Mouse (Mus musculus) heart, postnatal 0 days (tissue): ENCODE results near the gene Cdh22. TPM values are rescaled to one million over a fixed set of nuclear protein-coding genes. Genes with fewer than 3 reads are reported as not detected.

ENCODE experiments used
- ATAC-seq: fragments of 200-750 bp; cut with Nextera tagmentation; 2 replicates; pipeline ENCODE4 v1.8.0; 2017; ENCODE audit warnings: low read depth, moderate number of reproducible peaks, moderate library complexity; ENCODE audit not compliant: insufficient read depth
- DNase-seq: peaks from one replicate; pipeline ENCODE4 v3.0.0-alpha.2; 2016; ENCODE audit warnings: low spot score
- H3K27ac ChIP-seq: fragments of 300-500 bp; sonication (generic); 2 replicates; pipeline ENCODE4 v1.5.1; 2014; ENCODE audit warnings: low read depth, mild to moderate bottlenecking
- H3K27me3 ChIP-seq: fragments of 300-500 bp; sonication (generic); 2 replicates; pipeline ENCODE4 v1.6.1; 2014; ENCODE audit warnings: low read length, mixed read lengths; ENCODE audit not compliant: control insufficient read depth, insufficient read depth
- H3K36me3 ChIP-seq: fragments of 300-500 bp; sonication (generic); replicated peaks from 2 replicates; pipeline ENCODE4 v1.6.1; 2014; ENCODE audit warnings: low read length, mixed read lengths; ENCODE audit not compliant: control insufficient read depth, insufficient read depth
- H3K4me1 ChIP-seq: fragments of 300-500 bp; sonication (generic); 2 replicates; pipeline ENCODE4 v1.6.1; 2014; ENCODE audit warnings: antibody characterized with exemption; ENCODE audit not compliant: control insufficient read depth, insufficient read depth
- H3K4me2 ChIP-seq: fragments of 300-500 bp; sonication (generic); 2 replicates; pipeline ENCODE4 v1.6.1; 2014; ENCODE audit warnings: low read depth, mild to moderate bottlenecking, low read length, moderate library complexity
- H3K4me3 ChIP-seq: fragments of 300-500 bp; sonication (generic); 2 replicates; pipeline ENCODE4 v1.5.1; 2014; ENCODE audit warnings: low read depth, low read length
- H3K9ac ChIP-seq: fragments of 300-500 bp; sonication (generic); replicated peaks from 2 replicates; pipeline ENCODE4 v1.6.1; 2014; ENCODE audit warnings: low read depth, low read length, mixed read lengths
- H3K9me3 ChIP-seq: fragments of 300-500 bp; sonication (generic); replicated peaks from 2 replicates; pipeline ENCODE4 v1.6.1; 2016; ENCODE audit warnings: low read length; ENCODE audit not compliant: control insufficient read depth
- CTCF ChIP-seq: IDR thresholded peaks from 2 replicates; pipeline ENCODE4 v1.5.1; 2016; ENCODE audit warnings: antibody characterized with exemption, control low read depth, low read depth
- WGBS: fragments of 180-500 bp; shearing (Covaris S2); extraction: QIAGEN DNeasy Blood & Tissue Kit; methylation state at CpG from one replicate; pipeline ENCODE4 v1.1.7; 2014; 5-methylcytosine and 5-hydroxymethylcytosine counted together
- polyA plus RNA-seq: library from polyadenylated mRNA; unstranded; fragments of >200 nt; fragmentation: Nextera tagmentation; extraction: Ambion mirVana; gene quantifications from 2 replicates; pipeline ENCODE4 v1.2.1, GENCODE M21; 2015
- total RNA-seq: library from RNA; depleted of rRNA; stranded (reverse); fragments of >200 nt; gene quantifications from 2 replicates; pipeline ENCODE4 v1.2.3, GENCODE M21; 2014; ENCODE audit warnings: low replicate concordance; rRNA removed

The Cdh22 gene
- total and polyA plus RNA-seq, 2 experiments from 2014 or later: 0.04 to 0.05 TPM

GRCm38 (mm10) chr2:165061638-165062433, 172.8 kb downstream of the Cdh22 start:
- Histone ChIP-seq H3K27me3 (peaks cover 5% of the 10 kb centered on the region; the same call in 1 of the 2 replicates), H3K27ac (no peak overlapping the region), H3K4me1 (no peaks in the 10 kb centered on the region), H3K9me3 (no peaks in the 10 kb centered on the region), H3K4me2 (no peak overlapping the region), H3K36me3 (no peaks in the 10 kb centered on the region), H3K4me3 (no peak overlapping the region), H3K9ac (no peak overlapping the region)
- no peak for ATAC-seq
- TF ChIP-seq CTCF: no peak
- DNase-seq: no peak
- WGBS: 61% methylated on average over 16 of the region's 16 CpGs

Other genes with a start within 250 kb of the Cdh22 start
- gene Ncoa5, start 200.0 kb downstream of the Cdh22 start, total RNA-seq: 20.0 and 30.7 TPM in 2 replicates
- 20.6 and 20.8 TPM in 2 replicates for gene Ncoa5, start 200.0 kb downstream of the Cdh22 start, polyA plus RNA-seq
- gene Cd40, start 179.2 kb downstream of the Cdh22 start, total RNA-seq: 12.1 and 12.9 TPM in 2 replicates
- gene Cd40, start 179.2 kb downstream of the Cdh22 start, polyA plus RNA-seq: 5.1 and 6.7 TPM in 2 replicates
- gene 1700025C18Rik, start 144.1 kb downstream of the Cdh22 start, total RNA-seq: not detected in 2 replicates
- gene 1700025C18Rik, start 144.1 kb downstream of the Cdh22 start, polyA plus RNA-seq: not detected in 2 replicates
- 39.4 and 73.8 TPM in 2 replicates for gene Slc35c2, start 53.0 kb upstream of the Cdh22 start, total RNA-seq
- 32.6 and 33.7 TPM in 2 replicates for gene Slc35c2, start 53.0 kb upstream of the Cdh22 start, polyA plus RNA-seq
- gene Elmo2, start 91.6 kb upstream of the Cdh22 start, total RNA-seq: 69.6 and 70.6 TPM in 2 replicates
- 24.1 and 24.6 TPM in 2 replicates for gene Elmo2, start 91.6 kb upstream of the Cdh22 start, polyA plus RNA-seq
- not detected in 2 replicates for gene Zfp663, start 133.9 kb upstream of the Cdh22 start, total RNA-seq
- gene Zfp663, start 133.9 kb upstream of the Cdh22 start, polyA plus RNA-seq: 0.07 TPM in 1 of 2 replicates, not detected in the other
- gene Zfp334, start 153.4 kb upstream of the Cdh22 start, total RNA-seq: 2.7 and 3.3 TPM in 2 replicates
- gene Zfp334, start 153.4 kb upstream of the Cdh22 start, polyA plus RNA-seq: 1.4 and 1.6 TPM in 2 replicates
- gene Ocstamp, start 165.6 kb upstream of the Cdh22 start, total RNA-seq: not detected in 2 replicates
- gene Ocstamp, start 165.6 kb upstream of the Cdh22 start, polyA plus RNA-seq: 0.07 TPM in 1 of 2 replicates, not detected in the other
- gene Slc13a3, start 238.4 kb upstream of the Cdh22 start, total RNA-seq: 0.04 TPM in 1 of 2 replicates, not detected in the other
- gene Slc13a3, start 238.4 kb upstream of the Cdh22 start, polyA plus RNA-seq: 0.14 and 0.16 TPM in 2 replicates